Mouse (Mus musculus): ENCODE measurements around the gene Gm48552.

GRCm38 (mm10) chr10:81389801-81390677 lies 1.2 kb downstream of the Gm48552 start:
- TF ChIP-seq POLR2A (IDR thresholded peaks at IDR 0.05; ENCODE audit: borderline replicate concordance, extremely low read depth, low read depth, low read length) (no peak), CTCF (IDR thresholded peaks at IDR 0.05; ENCODE audit: insufficient read depth, low read length) (peak; percentile 94)

Data from lung, adult 2 months (tissue).